Mouse (Mus musculus): ENCODE measurements around the gene Dexi.

Gene Dexi

DNA sequence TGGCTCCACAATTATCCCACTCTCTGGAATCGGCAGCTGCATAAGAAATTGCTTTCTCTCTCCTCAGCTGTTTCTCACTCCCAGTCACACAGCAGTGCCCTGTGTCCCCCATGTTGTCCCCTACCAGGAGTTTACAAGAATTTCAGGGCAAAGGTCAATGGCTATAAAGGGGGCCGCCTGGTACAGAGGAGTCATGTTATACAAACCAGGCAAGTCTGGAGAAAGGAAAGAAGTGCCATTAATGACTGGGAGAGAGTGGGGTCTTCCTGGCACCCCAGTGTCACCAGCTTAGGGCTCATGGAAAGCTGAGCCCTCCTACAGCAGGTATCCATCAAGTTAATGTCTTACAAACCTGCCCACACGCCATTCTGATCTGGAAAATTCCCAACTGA lies 88.3 kb downstream of the Dexi start:
- DNase-seq (ENCODE audit: low spot score in 2 of 2), result no peak

DNA sequence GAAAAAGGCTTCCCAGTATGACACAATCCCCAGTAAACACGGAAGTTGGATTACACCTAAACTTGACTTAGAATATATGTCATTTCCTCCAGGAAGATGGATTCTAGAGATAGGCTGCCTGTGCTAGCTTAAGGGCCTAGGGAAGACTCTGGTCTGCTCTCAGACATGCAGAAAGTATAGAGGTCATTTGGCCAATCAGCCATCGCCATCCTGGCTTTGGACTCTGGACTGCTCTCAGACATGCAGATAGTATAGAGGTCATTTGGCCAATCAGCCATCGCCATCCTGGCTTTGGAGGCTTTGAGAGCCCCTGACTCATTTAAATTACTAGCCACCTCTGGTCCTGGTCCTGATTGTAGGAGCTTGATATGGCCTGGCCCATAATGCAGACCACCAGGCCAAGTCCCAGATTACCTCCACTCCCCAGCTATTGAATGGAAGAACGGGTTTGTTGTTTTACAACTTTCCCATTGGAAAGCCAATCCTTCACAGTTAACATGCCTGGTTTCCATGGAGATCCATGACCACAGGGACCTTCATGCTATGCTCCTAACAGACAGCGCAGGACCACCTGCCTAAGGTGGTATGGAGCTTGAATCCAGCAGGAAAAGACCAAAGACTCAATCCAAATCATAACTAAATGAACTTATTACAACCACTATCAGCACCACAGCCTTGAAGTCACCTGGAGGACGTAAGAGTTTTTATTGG lies 88.8 kb downstream of the Dexi start:
- DNase-seq (ENCODE audit: low spot score in 2 of 2), result no peak

All from frontal cortex, postnatal 36 days (tissue).